Mouse (Mus musculus) kidney, postnatal 4 days (tissue): Measurements from ENCODE around the gene Dhx16.

Experiments used
- DNase-seq, 2 experiments: peaks; one replicate each; pipeline ENCODE4 v3.0.0; 2021; ENCODE audit warnings: mixed read lengths in 2 of 2

Gene Dhx16

DNA sequence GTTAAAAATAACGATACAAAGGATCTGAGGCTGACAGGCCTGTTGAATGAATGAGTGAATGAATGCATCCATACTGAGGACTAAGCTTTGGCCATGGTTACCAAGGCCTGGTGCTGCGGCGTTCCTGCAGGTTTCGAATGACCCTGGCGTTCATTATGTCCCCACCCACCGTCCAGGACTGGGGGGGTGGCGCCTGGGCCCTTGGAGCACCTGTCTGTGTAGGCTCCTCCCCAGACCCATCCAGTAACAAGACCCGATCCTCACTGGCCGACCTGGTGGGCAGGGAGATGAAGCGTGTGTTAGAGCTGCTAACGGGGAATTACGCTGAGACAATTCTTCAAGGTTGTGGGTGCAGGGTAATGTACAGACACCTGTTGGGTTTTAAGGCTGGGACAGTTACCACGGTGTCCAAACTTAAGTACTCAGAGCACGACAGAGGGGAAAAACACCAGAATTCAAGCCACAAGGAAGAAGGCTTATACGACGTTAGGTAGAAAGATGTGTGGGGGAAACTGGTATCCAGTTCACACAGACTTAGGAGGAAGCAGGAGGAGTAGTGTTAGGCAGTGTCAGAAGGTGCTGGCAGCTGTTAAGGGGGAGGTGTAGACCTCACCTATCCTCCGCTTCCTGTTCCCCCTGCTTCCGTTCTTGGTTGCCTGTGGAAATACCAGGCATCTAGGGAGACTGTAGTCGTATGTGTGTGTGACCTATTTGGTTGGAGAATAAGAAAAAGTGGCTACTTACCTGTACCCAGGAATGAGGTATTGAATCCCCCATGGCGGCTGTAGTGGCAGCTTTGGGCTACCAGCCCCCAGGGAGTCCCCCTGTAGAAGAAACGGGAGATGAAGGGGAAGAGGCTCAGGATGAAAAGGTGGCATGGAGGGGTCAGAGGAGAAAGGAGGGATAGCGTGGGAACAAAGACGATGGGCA is 18.3 kb downstream of the Dhx16 start:
- peak; percentile 40 to 56 for DNase-seq

DNA sequence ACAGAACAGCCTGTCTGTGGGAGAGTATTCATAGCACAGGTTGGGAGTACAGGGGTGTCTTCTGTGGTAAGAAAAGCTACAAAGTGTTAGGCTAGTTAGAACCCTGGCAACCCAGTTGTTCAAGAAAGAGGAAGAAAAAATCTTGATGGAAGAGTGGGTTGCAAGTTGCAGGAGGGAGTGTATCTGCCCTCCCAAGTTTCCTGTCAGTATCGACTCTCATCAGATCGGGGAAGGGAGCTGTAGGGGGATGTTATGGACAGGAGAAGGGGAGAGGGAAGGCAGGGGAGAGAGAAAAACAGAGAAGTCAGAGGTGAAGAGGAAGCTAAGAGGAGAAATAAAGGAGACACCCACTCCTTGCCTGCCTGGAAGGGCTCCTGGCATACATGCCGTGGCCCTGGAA is 21.0 kb downstream of the Dhx16 start:
- no peak for DNase-seq

DNA sequence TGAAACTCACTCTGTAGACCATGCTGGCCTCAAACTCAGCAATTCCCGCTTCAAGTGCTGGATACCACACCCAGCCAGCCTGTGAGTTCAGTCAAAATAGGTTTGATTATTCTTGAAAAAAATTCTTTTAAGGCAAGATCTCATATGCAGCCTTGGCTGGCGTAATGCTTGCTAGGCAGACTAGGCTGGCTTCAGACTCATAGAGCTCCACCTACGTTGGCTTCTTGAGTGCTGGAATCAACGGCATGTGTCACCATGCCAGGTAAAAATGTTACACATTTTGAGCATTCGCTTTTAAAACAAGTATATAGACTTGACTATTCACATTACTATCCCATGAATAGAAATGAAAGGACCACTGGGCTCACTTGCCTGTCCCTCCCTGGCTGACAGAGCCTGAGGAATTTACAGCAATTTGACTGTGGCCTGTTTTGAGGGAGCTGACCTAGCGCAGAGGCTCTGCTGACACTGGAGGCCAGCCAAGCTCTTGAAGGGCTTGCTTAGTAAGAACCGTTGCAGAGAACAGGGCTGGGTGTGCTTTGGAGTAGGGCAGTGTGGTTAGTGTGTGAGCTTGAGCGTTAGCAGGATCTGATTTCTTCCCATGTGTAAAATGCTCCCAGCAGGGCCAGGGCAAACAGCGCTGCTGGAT is 23.8 kb downstream of the Dhx16 start:
- DNase-seq, result peak; percentile 62 to 74

DNA sequence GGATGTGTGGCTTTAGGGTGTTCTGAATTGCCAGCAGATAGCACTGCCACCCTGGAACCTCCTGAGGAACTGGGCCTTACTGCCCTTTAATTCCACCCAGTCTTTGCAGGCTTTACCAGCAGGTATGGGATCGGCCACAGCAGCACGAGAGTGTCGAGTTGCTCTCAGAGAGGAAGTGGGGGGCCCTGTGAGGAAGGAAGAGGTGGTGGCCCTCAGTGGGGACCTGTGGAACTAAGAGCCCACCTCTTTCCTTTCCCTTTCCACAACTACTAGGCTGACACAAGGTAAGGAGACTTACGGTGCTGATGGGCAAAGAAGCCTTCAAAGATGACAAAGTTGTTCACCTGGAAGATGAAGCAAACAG is 24.4 kb downstream of the Dhx16 start:
- no peak for DNase-seq

DNA sequence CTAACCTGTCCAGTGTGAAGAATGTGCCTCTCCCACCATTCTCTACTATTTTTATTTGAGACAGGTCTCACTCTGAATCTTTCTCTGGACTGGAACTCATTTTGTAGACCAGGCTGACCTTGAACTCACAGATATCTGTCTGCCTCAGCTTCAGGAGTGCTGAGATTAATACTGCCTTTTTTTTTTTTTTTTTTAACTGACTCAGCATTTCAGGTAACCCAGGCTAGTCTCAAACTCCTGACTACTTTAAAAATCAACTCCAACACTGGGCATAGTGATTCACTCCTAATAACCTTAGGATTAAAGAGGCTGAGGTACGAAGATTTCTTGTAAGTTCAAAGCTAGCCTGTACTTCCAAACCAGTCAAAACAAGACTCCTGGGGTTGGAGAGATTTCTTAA is 26.0 kb downstream of the Dhx16 start:
- no peak for DNase-seq

DNA sequence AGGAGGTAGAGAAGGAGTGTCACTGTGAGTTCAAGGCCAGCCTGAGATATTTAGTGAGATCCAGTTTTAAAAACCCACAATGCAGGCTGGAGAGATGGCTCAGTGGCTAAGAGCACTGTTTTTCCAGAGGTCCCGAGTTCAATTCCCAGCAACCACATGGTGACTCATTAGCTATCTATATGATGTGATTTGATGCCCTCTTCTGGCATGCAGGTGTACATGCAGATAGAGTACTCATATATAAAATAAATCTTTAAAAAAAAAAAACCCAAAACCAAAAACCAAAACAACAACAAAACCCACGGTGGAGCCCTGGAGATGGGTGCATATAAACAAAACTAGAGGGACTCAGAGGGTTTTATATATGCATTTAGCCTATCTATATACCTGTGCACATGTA is 28.0 kb downstream of the Dhx16 start:
- DNase-seq, result no peak

DNA sequence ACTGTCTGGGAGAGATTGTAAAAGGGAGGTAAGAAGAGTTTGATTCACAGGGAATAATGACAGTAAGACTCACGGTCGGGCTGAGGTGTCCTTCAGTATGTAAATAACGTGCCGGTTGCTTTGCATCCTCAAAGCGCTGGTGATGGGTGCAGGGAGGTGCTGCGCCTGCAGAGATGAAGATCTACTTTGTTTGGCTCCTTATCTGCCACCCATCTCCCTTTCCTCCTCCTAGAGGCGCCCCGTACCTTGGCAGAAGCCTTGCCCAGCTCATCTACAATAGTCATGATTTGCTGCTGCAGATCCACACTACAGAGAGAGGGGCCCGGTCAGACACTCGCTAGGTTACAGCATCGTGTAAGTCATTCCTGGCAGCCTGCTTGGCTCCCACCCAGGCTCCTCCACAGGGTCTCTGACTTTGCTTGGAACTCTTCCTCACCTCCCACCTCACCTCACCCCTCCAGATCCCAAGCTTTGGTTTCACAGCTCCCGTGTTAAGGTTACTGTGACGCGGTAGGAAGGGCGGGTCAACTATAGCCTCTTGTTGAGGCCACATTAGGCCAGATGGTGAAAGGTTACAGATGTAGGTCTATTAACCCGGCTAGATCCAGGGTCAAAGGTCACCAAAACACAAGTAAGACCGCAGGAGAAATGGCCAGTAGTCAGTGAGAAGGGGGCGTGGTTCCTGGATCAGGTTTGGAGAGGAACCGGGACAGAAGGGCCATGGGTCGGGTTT is 29.7 kb downstream of the Dhx16 start:
- DNase-seq, result no peak

DNA sequence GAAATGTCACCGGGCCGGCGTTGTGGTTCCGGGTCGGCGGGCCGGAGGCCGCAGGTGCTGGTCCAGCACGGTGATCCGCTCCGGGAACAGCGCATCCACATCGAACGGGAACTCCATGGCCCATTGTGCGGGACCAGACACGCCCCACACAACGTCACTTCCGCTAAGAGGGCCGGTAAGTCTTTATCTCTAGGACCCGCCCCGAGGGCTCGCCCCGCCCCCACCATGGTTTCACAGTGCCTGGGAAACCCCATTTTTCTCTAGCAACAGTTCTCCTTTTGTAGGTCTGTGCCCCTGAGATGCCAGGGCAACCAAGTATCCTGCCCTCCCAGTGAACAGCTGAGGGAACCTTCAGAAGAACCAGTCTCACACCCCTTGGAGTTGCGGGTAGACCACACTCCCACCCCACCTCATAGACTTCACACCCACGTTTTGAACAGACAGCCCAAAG is 30.3 kb downstream of the Dhx16 start, which contains the start of gene Atat1:
TSS of gene Atat1 (minus strand) at position 157 of the 451 bp plus-strand sequence.
- DNase-seq, result peak; percentile 99

DNA sequence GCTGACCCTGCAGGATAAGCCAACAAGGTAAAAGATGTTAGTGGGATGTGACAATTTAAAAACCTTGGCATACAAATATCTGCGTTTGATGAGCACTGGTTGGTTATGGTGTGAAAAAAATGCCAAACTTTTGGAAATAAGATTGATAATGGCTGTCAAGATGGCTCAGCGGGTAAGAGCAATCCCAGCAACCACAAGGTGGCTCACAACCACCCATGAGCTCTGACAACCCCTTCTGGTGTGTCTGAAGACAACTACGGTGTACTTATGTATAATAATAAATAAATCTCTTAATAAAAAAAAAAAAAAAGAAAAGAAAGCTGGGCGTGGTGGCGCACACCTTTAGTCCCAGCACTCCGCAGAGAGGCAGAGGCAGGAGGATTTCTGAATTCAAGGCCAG is 35.4 kb downstream of the Dhx16 start:
- DNase-seq, result no peak

DNA sequence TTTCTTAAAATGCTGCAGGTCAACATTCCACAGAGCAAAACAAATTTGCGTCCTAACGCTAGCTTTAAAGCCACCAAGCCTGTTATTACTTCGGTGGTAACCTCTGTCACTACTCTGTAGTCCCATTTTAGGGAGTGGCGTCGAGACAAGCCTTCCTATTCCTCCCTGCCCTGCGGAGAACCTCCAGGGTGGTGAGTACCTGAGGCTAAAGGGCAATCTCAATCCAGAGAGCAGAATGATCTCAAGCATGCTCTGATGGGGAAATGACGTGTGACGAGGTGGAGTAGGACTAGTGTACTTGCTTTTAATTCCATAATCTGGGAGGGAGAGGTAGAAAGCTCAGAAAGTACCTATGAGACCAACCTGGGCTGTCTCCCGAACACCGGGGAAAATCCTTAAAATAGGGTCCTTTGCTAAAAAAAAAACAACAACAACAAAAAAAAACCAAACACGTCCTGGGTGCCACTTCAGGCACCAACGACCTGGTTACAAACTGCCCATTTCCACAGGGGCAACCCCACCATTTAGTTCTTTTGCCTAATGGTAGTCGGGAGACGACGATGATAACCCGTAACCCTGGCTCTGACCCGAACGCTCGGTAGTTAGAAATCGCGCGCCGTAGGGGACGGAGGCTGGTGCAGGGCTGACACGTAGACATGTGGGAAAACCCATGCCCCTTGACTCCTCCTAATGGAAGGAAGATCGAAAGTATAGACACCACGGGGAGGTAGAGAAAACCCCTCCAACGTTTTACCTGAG is 36.1 kb downstream of the Dhx16 start:
- DNase-seq, result peak in 1 of 2 experiments; percentile 37

DNA sequence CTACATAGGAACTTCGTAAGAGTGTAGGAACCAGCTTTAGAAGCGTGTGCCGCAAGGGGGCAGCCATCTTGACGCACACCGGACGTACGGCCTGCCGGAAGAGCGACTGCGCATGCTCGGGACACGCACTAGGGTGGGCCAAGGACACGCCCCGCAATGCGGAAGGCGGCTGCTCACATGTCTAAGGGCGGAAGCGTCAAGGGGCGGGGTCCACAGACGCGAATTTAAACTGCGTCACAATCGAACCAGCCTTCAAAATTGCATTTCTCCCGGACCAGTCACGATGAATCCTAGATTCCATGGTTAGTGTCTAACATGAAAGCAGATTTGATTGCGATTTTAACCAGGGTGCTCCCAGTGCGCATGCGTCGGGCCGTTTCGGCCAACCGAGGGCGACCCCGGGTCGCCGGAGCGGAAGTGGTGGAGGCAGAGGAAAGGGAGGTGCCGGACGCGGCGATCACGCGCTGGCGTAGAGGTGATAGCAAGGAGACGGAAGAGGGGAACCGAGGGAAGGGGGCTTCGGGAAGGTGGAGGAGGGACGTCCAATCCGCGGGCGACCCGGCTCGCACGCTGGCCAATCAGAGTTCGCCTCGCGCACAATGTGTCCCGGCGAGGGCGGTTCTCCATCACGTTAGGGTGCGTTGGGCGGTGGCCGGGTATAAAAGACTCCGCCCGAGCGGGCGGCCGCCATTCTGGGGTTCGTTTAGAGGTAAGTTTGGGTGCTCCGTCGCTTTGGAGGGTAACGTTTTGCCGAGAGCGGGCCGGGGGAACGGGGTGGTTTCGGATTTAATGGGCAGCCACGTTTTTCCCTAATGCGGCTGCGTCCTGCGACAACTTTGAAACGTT is 36.9 kb downstream of the Dhx16 start, which contains the start of the genes Mrps18b and Ppp1r10:
TSS of gene Mrps18b (minus strand) at position 93 of the 846 bp plus-strand sequence.
TSS of gene Ppp1r10 (plus strand) at position 138 of the 846 bp plus-strand sequence.
- peak; percentile 98 to 99 for DNase-seq

DNA sequence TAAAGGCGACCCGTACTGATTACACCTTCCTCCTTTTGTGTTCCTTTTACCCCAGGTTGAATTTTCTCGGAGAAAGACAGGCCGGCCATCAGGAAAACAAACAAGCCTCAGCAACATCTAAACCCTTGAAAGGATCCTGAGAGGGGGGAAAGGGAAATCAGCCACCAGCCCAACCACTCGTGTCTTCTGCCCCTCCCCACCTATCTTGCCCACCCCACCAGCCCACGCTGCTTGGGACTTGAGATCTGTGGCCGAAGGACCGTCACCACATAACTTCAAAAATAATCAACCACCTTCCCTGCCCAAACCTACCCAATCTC is 37.5 kb downstream of the Dhx16 start:
- peak; percentile 34 to 61 for DNase-seq

DNA sequence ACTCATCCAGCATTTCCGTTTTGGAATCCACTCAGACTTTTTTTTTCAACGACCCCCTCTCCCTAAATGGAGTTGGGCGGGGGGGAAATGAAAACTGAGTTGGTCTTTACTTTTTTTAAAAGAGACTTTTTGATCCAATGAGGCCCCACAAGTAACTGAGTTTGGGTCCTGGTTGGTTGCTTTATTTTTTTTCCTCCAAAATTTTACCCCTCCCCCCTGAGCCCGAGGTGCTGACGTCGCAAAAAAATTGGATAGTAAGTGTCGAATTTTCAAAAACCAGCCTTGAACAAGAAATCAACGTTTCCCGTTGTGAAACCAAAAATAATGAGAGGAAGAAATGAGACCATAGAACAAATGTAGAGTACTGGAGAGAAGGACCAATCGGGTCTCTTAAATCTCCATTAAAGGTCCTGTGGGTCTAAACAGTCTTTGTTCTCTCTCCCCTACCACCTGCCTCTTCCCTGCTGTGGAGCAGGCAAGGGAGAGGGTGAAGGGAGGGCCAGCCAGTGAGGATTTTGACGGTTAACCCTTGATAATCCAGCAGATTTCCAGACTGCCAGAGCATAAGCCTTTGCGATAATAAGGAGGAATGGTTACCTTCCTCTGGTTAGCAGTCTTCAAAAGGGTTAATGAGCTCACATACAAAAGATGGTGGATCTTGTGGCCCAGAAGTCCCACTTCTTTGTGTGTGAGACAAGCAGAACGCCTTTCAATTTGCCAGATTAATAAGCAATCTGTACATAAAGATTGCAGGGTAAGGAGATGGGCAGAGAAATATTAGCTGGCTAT is 38.0 kb downstream of the Dhx16 start:
- DNase-seq, result peak; percentile 41 to 62

DNA sequence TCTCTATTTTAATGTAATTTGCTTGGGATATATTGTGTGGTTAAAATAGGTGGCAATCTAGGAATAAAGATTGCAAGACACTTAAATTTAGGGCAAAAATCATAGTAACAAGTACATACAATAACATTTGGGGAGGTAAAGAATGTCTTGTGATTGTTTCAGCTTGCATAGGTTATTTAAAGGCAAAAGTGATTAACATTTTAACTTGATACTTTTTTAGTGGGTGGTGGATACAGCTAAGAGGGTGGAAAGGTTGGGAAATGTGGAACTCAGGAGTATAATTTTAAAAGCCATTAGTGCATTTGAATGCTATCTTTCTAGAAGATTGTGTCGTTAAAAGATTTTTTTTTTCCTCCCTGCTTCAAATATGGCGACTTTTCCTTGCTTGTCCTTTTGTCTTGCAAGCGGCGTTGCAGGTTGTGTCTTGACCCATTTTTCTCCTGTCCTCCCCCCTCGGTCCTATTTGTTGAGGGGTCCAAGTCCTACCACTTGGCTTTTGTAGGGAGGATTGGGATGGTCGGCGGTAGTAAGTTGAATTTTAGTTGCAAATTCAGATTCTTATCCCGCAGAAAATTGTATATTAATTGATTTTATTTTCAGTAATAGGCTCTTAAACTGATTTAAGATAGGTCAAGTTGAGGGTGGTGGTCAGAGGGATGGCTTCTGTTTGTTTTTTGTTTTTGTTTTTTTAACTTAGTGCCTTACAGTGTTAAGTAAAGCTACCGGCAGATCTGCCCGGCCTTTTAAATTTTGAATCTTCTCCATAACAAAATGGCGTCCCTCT is 38.8 kb downstream of the Dhx16 start:
- DNase-seq, result peak; percentile 51 to 71

DNA sequence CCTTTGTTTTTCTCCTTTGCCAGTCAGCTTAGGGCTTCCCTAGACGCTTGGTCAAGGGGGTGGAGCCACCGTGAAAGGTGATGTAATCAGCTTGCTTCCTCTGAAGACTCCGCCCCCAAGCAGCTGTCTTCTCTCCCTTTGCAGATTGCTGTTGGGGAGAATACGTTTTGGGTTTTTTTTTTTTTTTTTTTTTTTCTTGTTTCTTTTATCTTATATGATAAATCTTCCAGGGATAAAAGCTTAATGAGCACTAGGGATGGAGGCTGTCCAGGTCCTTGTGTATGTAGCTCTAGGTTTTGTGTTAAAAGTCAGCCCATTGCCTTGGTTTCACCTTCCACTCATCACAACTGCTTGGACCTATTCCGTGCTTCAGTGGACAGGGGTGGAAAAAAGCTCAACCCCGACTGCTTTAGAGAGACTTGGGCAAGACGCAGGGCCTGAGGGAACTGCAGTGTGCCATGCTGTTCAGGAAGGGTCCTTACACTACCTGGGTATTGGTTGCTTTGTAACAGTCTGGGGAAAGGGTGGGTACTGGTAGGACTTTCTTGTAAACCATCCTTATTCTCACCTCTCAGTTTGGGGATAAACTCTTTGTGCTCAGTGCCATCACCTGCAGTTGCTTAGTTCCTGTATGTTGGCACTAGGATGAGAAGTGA is 39.6 kb downstream of the Dhx16 start:
- peak; percentile 98 for DNase-seq

DNA sequence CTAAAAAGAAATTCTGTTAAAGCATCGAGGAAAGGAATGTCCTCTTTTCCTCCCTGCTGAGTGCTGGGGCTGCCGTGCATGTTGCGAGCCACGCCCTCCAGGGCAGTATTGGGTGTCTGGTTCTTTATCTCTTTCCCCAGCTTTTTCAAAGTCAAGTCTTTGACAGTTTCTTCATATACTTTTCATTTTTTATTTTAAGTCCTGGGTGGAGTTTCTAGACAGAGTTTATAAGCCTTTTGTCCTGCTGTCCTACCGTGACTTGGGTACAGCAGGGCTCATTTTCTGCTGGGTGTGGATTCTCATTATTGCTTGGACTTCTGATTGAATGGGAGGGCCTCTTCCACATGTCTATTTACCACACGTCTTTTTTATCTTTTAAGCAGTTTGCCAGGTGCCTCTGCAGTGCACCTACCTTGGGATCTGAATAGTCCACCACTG is 40.3 kb downstream of the Dhx16 start:
- peak in 1 of 2 experiments; percentile 42 for DNase-seq

DNA sequence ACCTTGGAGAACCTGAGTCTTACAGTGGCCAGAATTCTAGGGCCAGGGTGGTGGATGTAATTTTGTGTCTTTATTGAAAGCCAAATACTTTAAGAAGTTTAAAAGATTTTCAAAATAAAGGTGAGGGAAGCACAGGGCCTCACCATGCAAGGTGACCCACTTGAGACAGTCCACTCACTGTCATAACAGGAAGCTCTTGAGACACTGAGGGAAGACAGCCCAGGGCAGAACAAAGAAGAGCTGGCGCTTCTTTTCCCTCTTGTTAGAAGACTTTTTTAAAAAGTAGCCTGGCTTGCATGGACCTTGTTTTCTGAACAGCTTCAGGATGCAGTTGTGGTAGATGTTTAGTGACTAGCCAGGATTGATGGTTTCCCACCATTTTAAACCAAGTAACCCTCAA is 40.8 kb downstream of the Dhx16 start:
- no peak for DNase-seq

DNA sequence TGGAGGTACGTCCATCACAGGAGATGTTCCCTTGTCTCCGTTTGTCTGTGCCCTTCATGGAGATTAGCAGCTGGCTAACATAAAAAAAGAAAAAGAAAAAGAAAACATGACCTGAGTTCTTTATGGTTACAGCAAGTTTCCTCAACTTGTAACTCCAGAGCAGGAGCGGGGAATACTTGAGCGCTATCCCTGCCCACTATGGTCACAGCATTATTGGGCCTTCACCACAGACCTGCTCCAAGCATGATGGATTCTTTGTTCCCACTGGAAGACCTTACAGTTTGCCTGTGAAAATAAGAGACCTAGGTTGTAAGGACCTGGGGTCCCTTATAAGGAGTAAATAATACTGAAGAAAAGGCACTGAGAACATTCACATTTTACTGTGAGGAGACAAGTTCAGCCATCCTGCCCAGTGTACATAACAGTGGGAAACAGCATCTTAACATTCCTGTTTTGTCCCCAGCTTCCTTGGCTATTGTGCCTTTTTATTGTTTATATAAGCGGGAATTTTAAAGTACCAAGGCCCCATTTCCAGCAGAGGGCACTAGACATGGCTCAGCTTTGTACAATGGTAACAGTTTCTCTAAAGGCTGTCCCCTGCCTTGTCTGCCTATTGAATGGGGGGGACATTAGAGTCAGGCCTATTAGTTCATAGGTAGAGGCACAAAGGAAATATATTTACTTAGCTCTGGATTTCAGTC is 41.4 kb downstream of the Dhx16 start:
- DNase-seq, result peak; percentile 43 to 64

DNA sequence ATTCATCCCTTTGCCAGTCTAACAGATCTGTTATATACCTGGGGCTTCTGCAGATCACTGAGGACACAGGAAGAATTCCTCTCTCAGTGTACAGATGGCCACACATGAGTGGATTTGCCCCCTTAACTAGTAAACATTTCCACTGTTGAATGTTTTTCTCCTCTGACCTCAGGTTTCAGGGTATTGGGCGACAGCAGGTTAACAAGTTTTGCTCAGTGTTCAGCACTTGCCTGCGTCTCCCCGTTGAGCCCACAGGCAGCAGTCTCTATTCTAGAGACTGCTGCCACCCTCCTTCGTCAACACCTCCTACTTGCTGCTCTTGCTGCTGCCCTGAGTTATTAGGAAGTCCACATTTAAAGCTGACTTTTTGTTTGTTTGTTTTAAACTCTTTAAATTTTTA is 42.1 kb downstream of the Dhx16 start:
- DNase-seq, result no peak
